Mouse (Mus musculus): ENCODE measurements around the gene Lrrc23. TPM values are rescaled to one million over a fixed set of nuclear protein-coding genes. Genes with fewer than 3 reads are reported as not detected.

Gene Lrrc23
- polyA plus RNA-seq, 1 experiment from 2014 or later = 2.3 TPM

DNA sequence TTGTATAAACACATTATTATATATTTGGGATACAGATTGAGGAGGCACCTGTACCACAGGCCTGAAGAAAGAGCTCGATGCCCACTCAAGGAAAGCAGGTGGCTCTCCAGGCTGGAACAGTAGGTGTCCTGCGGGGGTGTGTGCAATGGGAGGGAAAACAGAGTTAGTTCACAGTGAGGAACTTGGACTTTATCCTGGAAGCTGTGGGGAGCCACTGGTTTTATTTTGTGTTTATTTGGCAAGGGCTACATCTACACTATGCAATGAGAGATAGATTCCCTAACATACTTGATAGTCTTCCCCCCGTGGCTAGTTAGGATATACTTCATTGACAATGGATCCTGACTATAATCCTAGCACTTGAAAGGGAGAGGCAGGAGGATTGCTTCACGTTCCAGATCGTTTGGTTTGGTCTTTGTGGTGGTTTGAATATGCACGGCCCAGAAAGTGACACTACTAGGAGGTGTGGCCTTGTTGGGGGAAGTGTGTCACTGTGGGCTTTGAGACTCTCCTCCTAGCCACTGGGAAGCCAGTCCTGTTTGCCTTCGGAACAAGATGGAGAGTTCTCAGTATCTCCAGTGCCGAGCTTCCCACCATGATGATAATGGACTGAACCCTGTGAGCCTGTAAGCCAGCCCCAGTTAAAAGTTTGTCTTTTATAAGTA lies 7.4 kb upstream of the Lrrc23 start:
- H3K4me2 ChIP-seq (replicated peaks) = no peak overlapping the region
- H3K4me1 ChIP-seq = 0 out of 2 replicates have a peak, but pooled peaks cover 4% of the 10 kb centered on the region
- no peak overlapping the region for H3K4me3 ChIP-seq
- no peak overlapping the region for H3K27ac ChIP-seq (replicated peaks)
- WGBS = 54% methylated on average over 8 of the region's 8 CpGs
- no peaks in the 10 kb centered on the region for H3K27me3 ChIP-seq
- H3K9me3 ChIP-seq = no peaks in the 10 kb centered on the region
- no peak for ATAC-seq (ENCODE audit: low FRiP score, low read depth)
- no peaks in the 10 kb centered on the region for H3K36me3 ChIP-seq
- no peak overlapping the region for H3K9ac ChIP-seq (replicated peaks)

DNA sequence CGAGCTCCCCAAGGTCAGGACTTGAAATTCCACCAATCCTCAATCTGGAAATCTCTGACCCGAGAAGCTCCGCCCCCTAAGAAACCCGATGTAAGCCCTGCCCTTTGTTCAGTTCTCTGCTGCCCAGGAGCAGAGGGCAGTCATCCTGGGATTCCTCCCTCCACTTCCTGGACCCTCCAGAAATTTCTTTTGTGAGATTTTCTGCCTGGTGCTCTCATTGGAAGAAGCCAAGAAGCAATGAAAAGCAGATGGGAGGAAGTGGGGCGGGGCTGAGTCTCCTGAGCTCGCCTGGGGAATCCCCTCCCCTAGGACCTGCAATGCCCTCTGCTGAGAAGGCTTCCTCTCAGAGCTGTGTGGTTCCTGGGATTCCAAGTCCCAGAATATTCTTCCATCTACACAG lies 2.9 kb upstream of the Lrrc23 start:
- 26% methylated on average over 6 of the region's 6 CpGs for WGBS
- Histone ChIP-seq H3K27ac (replicated peaks) (no peak overlapping the region), H3K4me3 (no peak overlapping the region), H3K9ac (replicated peaks) (no peak overlapping the region), H3K36me3 (no peaks in the 10 kb centered on the region), H3K9me3 (no peaks in the 10 kb centered on the region), H3K27me3 (peaks cover 24% of the 10 kb centered on the region), H3K4me1 (peaks cover 15% of the 10 kb centered on the region), H3K4me2 (replicated peaks) (no peak overlapping the region)
- ATAC-seq (ENCODE audit: low FRiP score, low read depth) = no peak

DNA sequence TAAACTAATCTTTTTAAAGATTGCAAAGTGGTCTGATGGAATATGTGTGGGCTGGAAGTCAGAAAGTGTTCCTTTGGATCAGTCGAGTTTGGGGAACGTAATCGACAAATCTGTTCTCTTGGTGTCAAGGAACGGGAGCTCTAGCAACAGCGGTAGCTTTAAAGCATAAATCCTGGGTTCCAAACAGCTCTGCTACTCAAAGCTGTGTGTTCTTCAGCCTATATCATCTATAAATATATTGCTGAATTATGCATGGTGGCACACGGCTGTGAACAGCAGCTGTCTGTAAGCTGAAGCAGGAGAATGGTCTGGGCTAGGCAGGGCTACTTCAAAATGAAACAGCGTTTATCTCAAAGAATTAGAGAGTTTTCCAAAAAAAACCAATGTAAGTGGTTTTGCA lies 1.4 kb upstream of the Lrrc23 start:
- H3K9ac ChIP-seq (replicated peaks) = no peak overlapping the region
- WGBS = 85% methylated on average over 7 of the region's 7 CpGs
- H3K27ac ChIP-seq (replicated peaks) = no peak overlapping the region
- H3K9me3 ChIP-seq = no peaks in the 10 kb centered on the region
- H3K4me2 ChIP-seq (replicated peaks) = no peak overlapping the region
- H3K4me3 ChIP-seq = no peak overlapping the region
- peaks cover 24% of the 10 kb centered on the region for H3K27me3 ChIP-seq
- no peaks in the 10 kb centered on the region for H3K36me3 ChIP-seq
- ATAC-seq (ENCODE audit: low FRiP score, low read depth) = no peak
- H3K4me1 ChIP-seq = peaks cover 15% of the 10 kb centered on the region

DNA sequence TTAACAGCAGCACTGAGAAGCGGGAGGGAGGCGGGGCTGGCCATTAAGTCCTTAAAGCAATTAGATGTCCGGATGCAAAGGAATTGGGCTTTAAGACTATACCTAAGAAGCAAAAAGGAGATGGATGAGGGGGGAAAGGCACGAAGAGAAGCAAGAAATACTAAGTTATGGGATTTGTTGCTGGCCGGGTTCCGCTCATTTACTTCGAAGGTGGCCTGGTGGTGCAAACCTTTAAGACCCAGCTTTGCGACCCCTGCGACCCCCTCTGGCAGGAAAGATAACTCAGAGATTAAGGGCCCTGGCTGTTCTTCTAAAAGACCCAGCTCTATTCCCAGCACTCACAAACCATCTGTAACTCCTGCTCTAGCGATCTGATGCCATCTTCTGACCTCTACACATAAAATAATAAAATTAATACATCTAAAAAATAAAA lies 473 bp upstream of the Lrrc23 start:
- peak overlapping the region; percentile 58 for H3K4me2 ChIP-seq (replicated peaks)
- ATAC-seq (ENCODE audit: low FRiP score, low read depth) = no peak
- H3K4me1 ChIP-seq = peaks cover 15% of the 10 kb centered on the region
- H3K27me3 ChIP-seq = peaks cover 24% of the 10 kb centered on the region
- H3K9ac ChIP-seq (replicated peaks) = peak overlapping the region; percentile 43; the same call in 1 of the 2 replicates
- no peak overlapping the region for H3K27ac ChIP-seq (replicated peaks)
- peak overlapping the region; percentile 34 for H3K4me3 ChIP-seq
- WGBS = 4% methylated on average over 10 of the region's 10 CpGs
- no peaks in the 10 kb centered on the region for H3K36me3 ChIP-seq
- no peaks in the 10 kb centered on the region for H3K9me3 ChIP-seq

DNA sequence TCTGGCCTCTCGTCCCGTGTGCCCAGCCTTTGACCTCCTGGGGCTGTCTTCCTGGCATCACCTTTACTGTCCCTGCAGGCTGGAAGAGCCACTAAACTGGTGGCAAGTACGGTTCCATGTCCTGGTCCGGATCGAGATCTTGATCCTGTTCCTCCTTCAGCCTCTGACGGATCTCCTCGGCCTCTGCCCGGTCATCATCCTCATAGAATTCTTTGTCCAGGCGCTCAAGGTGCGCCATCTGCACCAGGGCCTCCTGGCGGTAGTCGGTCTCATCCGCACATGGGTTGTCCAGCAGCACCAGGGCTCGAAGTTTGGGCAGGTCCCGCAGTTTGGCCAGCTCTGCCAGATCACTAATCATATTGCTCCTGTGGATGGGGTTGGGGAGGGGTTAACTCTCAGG lies 9.0 kb downstream of the Lrrc23 start:
- H3K9ac ChIP-seq (replicated peaks) = no peak overlapping the region
- peaks cover 53% of the 10 kb centered on the region for H3K27me3 ChIP-seq
- no peak overlapping the region for H3K4me2 ChIP-seq (replicated peaks)
- no peaks in the 10 kb centered on the region for H3K9me3 ChIP-seq
- no peak overlapping the region for H3K4me3 ChIP-seq
- H3K4me1 ChIP-seq = peaks cover 25% of the 10 kb centered on the region
- no peak for ATAC-seq (ENCODE audit: low FRiP score, low read depth)
- H3K27ac ChIP-seq (replicated peaks) = no peak overlapping the region
- WGBS = 88% methylated on average over 15 of the region's 15 CpGs
- H3K36me3 ChIP-seq = no peaks in the 10 kb centered on the region

DNA sequence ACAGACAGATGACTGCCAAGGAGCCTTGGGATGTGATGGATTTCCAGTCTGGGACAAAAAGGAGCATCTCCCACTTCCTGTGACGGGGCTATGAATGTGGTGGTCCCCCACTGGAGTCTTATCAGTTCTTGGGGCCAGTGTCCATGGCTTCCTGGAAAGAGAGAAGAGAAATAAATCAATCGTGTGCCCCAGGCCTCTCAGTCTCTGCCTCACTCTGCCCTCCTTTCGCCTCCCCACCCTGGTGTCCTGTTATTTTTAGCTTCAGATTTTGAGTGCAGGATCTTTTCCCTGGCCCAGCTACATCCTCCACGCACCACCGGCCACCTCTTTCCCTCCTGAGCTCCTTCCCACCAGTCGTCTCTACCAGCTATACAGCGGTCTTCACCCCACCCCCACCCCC lies 9.5 kb downstream of the Lrrc23 start:
- Histone ChIP-seq H3K4me1 (peaks cover 25% of the 10 kb centered on the region), H3K36me3 (no peaks in the 10 kb centered on the region), H3K4me3 (peak overlapping the region; percentile 50), H3K9me3 (no peaks in the 10 kb centered on the region), H3K27ac (replicated peaks) (no peak overlapping the region), H3K9ac (replicated peaks) (peak overlapping the region; percentile 57), H3K27me3 (peaks cover 53% of the 10 kb centered on the region), H3K4me2 (replicated peaks) (peak overlapping the region; percentile 84)
- WGBS = 62% methylated on average over 7 of the region's 7 CpGs
- no peak for ATAC-seq (ENCODE audit: low FRiP score, low read depth)

DNA sequence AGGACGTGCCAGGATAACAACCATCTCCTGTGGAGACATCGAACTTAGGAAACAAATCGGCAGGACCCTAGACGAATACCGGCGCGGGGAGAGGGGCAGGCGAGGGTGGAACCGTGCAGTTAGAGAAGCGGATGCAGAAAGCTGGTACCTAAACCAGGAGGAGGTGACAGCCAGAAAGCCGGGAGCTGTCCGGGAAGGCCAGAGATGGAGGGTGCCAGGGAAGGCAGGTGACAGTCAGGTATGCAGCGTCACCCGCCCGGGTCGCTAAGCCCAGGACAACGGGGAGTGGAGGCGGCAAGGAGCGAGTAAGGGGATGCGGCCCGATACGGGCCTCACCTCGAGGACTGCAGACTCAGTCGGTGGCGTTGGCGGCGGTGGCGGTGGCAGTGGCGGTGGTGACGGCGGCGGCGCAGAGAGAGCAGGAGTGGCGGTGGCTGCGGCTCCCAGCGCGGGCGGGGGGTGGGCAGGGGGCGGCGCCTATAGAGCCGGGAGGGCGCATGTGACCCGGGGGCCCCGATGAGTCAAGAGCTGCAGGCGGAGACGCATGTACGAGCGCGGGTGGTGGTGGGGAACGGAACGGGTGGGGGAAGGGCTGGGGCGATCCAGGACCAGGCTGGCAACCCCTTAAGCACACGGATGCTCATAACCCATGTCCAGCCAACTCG lies 10.3 kb downstream of the Lrrc23 start, which contains the start of gene Eno2:
TSS of gene Eno2 (minus strand) at position 573 of the 665 bp plus-strand sequence.
- Histone ChIP-seq H3K4me2 (replicated peaks) (peak within 1 kb of the TSS; percentile 84), H3K27me3 (peaks cover 53% of the 10 kb centered on the region), H3K36me3 (no peaks in the 10 kb centered on the region), H3K27ac (replicated peaks) (0 out of 2 replicates have a peak within 1 kb of the TSS, but pooled peaks have one; percentile 15), H3K9me3 (no peaks in the 10 kb centered on the region), H3K9ac (replicated peaks) (peak within 1 kb of the TSS; percentile 57), H3K4me1 (peaks cover 25% of the 10 kb centered on the region), H3K4me3 (peak within 1 kb of the TSS; percentile 50)
- peak; percentile 82 for ATAC-seq (ENCODE audit: low FRiP score, low read depth)
- WGBS = under 1% methylated on average over 54 of the region's 54 CpGs

DNA sequence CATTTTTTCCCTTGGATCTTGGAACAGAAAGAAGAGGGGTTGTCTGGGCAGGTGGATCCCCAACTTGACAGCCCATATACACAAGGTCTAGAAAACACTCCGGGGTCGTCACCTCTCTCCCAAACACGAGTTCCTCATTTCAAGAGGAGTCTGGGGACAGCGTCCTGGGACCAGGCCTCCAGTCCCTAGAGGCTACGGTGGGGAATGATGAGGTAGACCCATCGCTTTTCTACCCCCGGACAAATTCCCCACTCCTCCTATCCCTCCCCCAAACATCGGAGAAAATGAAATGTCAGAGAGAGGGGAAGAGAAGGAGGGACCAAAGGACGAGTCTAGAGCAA lies 10.9 kb downstream of the Lrrc23 start:
- peak; percentile 13 for ATAC-seq (ENCODE audit: low FRiP score, low read depth)
- Histone ChIP-seq H3K4me1 (peaks cover 25% of the 10 kb centered on the region), H3K9me3 (no peaks in the 10 kb centered on the region), H3K4me2 (replicated peaks) (peak overlapping the region; percentile 84), H3K27me3 (peaks cover 53% of the 10 kb centered on the region), H3K27ac (replicated peaks) (no peak overlapping the region), H3K4me3 (peak overlapping the region; percentile 50), H3K9ac (replicated peaks) (peak overlapping the region; percentile 57), H3K36me3 (no peaks in the 10 kb centered on the region)
- 3% methylated on average over 9 of the region's 9 CpGs for WGBS

DNA sequence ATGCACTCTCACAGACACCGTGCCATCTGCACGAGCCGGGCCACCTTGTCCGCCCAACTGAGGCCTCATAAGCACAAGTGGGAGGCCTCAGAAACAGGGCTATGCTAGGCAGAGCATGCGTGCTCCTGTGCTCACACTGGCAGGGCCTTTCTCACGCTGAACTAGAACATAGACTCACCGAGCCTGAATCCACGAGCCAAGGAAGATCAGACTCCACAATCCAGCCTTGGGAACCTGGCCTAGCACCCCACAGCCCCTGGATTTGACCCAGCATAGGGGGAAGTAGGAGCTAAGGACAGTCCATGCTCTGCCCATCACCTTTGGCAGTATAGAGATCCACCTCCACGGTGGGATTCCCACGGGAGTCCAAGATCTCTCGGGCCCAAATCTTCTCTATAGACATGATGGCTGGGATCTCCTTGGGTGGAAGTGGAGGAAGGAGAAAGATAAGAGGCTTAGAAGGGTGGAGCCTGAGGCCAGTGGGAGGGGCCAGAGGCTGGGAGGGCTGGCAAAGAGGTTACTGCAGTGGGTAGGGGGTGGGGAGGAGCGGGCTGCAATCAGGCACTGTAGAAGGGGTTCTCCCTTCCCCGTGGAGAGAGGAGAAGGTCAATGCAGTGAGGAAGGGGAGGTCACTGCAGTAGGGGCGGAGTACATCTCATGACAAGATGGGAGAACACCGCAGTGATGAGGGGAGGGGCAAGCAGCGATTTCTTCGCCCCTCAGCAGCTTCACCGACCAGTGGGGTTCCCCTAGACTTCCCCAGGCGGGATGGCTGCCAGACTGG lies 11.4 kb downstream of the Lrrc23 start:
- Histone ChIP-seq H3K36me3 (no peaks in the 10 kb centered on the region), H3K4me1 (peaks cover 25% of the 10 kb centered on the region), H3K4me2 (replicated peaks) (peak overlapping the region; percentile 84), H3K9ac (replicated peaks) (no peak overlapping the region; the same call in 1 of the 2 replicates), H3K27ac (replicated peaks) (no peak overlapping the region), H3K4me3 (peak overlapping the region; percentile 50; the same call in 1 of the 2 replicates), H3K9me3 (no peaks in the 10 kb centered on the region), H3K27me3 (peaks cover 51% of the 10 kb centered on the region)
- ATAC-seq (ENCODE audit: low FRiP score, low read depth) = peak; percentile 28
- 16% methylated on average over 17 of the region's 19 CpGs for WGBS

DNA sequence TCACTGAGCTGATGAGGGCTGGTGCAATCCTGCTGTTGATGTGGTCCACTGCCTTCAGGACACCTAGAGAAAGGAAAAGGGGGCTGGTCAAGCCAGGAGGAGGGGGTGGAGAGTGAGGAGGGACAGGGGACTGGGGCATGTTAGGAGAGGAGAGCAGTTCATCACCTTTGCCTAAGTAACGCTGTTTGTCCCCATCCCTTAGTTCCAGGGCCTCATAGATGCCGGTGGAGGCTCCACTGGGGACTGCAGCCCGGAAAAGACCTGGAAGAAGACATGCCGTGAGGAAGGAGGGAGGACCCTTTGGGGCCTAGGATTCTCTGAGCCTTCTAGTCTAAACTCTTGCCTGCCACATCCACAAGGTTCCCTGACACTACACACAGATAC lies 12.0 kb downstream of the Lrrc23 start:
- ATAC-seq (ENCODE audit: low FRiP score, low read depth) = no peak
- no peak overlapping the region for H3K27ac ChIP-seq (replicated peaks)
- H3K4me2 ChIP-seq (replicated peaks) = 0 out of 2 replicates have a peak overlapping the region, but pooled peaks have one; percentile 84
- WGBS = 12% methylated on average over 4 of the region's 4 CpGs
- H3K4me1 ChIP-seq = peaks cover 25% of the 10 kb centered on the region
- H3K9me3 ChIP-seq = no peaks in the 10 kb centered on the region
- H3K27me3 ChIP-seq = peaks cover 52% of the 10 kb centered on the region
- no peak overlapping the region for H3K4me3 ChIP-seq
- no peak overlapping the region for H3K9ac ChIP-seq (replicated peaks)
- no peaks in the 10 kb centered on the region for H3K36me3 ChIP-seq

DNA sequence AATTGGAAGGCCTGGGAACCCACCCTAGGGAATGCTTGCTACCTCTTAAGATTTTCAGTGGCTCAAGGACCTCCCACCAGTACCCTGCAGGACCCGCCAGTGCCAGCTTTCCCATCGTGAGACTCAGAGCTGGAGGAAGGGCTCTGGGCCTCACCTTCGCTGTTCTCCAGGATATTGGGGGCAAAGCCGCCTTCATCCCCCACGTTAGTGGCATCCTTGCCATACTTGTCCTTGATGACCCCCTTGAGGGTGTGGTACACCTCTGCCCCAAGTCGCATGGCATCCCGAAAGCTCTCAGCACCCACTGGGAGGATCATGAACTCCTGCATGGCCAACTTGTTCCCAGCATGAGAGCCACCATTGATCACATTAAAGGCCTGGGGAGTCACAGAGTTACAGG lies 13.6 kb downstream of the Lrrc23 start:
- Histone ChIP-seq H3K36me3 (no peaks in the 10 kb centered on the region), H3K27me3 (peaks cover 52% of the 10 kb centered on the region), H3K4me1 (peaks cover 25% of the 10 kb centered on the region), H3K9me3 (no peaks in the 10 kb centered on the region), H3K27ac (replicated peaks) (no peak overlapping the region), H3K9ac (replicated peaks) (no peak overlapping the region), H3K4me2 (replicated peaks) (no peak overlapping the region), H3K4me3 (no peak overlapping the region)
- ATAC-seq (ENCODE audit: low FRiP score, low read depth) = no peak
- 84% methylated on average over 7 of the region's 7 CpGs for whole genome bisulfite sequencing

DNA sequence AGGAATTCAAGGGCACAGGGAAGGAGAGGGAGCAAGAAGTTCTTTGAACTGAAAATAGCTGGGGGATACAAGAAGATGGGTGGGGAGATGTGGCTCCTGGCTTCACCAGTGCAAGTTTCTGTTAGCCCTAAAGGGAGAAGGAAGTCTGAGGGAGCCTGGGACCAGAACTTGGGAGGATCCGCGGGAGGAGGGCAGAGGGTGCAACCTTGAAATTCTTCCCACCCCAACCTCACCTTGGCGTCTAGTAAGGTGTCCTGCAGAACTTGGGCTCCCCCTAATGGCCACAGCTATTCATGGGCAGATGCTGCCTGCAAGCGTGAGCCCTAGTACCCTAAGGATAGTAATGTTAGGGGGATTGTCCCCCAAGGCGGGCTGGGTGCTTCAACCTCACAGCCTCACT lies 20.3 kb downstream of the Lrrc23 start:
- Histone ChIP-seq H3K4me3 (no peak overlapping the region), H3K9me3 (no peaks in the 10 kb centered on the region), H3K27me3 (0 out of 2 replicates have a peak, but pooled peaks cover 7% of the 10 kb centered on the region), H3K27ac (replicated peaks) (peak overlapping the region; percentile 98; the same call in 1 of the 2 replicates), H3K4me1 (peaks cover 39% of the 10 kb centered on the region), H3K4me2 (replicated peaks) (no peak overlapping the region), H3K36me3 (no peaks in the 10 kb centered on the region), H3K9ac (replicated peaks) (no peak overlapping the region)
- WGBS = 2% methylated on average over 5 of the region's 5 CpGs
- ATAC-seq (ENCODE audit: low FRiP score, low read depth) = no peak

Measured in midbrain, embryonic 12.5 days (tissue).